Mouse (Mus musculus): ENCODE data around the gene Gm37240.

Gm37240 gene

DNA sequence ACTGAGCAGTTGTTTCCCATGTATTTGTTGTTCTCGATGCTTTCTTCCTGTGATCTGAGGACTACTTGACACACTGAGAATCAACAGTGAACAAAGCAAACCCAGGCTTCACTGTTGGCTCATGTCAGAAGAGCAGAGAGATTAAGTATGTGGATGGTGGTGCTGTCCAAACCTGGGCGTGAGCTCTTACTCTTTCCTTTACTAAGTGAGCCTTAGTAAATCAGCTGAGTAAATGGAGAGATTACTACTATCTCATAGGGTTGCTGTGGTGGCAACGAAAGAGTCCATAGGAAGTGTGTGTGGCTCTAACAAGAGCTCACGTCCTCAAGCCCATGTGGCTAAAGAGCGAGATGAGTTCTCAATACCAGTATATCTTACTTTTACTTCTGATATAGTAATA is 950.4 kb downstream of the Gm37240 start:
- no peak for DNase-seq

DNA sequence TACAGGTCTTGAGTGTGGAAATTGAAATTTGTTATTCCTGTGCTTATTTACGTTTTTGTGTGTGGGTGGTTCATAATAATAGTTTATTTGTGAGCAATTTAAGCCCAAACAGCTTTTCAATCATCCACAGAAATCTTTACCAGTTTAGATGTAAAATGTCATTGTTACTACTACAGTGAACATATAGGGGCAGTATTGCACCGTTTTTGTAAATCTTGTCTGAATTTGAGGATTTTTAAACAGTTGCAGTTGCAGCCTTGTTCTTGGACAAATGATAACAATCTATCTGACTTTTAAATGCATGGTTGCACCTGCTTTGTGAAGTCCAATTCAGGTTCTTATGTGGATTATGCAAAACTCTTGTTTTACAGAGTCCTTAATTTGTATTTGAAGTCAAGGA is 951.1 kb downstream of the Gm37240 start:
- DNase-seq = no peak

DNA sequence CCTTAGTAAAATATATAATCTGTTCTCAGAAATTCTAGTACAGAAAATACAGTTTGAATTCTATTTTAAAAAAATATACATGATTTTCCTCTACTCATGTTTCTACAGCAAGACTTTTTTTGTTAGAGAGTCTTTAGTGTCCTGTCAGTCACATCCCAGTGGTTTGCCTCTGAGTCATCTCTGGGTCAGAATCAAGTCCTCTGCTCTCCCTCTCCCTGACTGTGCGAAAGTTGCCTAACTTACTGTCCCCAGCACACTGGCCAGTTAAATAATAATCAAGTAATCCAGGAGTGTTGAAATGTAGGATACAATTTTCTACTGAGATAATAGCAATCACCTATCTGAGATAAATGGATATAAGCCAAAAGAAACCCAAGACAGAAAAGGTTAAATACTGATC is 951.6 kb downstream of the Gm37240 start:
- DNase-seq = no peak

DNA sequence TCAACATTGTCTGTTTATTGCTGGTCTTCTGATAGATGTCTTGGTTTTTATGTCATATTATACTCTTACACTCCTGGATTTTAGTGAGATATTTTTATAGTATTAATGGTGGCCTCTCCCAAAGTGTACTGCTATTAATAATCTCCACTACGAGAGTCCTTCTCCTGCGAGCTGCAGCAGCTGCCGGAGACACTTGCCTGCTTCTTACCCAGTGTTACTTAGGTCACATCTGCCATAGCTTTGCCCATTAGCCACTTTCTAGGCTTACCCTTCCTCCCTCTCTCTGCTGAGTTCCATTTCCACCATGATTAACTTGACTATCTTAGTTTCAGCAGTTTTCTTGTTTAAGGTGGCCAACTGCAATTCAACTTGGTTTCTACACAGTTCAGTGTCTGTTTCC is 956.6 kb downstream of the Gm37240 start:
- no peak for DNase-seq

DNA sequence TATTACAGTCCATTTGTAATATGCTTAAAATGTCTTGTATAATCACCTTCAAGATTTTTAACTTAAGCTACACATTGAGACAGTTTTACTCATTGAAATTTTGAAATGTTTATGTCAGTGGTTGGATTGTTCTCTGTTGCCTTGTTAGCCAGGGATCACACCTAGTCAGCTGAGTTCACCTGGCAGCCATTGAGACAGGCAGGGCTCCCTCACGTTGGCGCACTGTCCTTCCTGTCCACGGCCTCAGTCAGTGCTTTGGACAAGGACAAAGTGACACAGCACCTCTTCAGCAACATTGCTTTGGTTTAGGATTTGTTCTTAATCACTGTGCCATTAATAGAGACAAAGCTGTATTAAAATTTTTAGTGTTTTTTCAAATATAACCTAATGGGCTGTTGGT is 958.1 kb downstream of the Gm37240 start:
- DNase-seq = no peak

DNA sequence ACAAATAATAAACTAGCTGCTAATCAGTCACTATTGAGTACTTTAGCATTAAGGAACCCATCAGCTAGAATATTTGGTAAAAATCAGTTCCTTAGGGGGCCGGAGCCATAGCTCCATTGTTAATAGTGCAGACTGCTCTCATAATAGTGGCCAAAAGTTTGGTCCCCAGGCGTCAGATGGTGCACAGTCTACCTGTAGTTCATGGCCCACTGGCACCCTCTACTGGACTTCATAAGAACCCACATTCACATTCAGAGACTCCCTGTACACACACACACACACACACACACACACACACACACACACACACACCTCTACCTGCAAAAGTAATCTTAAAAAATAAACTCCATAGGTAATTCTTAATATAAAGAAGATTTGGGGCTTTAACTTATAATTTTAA is 959.4 kb downstream of the Gm37240 start:
- DNase-seq = no peak

DNA sequence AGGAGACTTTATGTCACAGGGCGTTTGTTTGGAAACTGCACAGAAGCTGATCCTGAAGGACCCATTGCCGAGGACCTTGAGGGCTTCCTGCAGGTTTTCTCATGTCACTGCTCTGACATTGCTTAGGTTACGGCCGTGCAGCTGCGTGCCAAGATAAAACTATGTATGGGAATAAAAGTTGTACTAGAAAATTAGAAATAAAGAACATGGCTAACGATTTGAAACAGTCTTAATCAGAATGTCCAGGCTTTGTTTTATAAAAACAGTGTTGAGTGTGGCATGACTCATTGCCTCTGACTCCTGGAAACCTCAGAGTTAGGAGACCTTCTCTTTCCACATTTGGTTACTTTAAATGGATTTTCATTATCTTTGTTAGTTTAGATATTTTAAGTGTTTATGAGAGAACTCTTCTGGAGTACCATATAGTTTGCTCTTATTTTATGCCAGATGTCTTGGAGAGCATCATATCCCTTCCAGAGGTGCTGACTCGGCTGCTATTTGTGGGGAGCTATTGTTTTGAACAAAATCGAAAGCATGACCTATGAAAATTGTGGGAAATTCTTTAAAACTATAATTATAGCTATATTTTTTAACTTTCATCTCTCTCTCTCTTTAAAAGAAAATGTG is 960.0 kb downstream of the Gm37240 start:
- no peak for DNase-seq

DNA sequence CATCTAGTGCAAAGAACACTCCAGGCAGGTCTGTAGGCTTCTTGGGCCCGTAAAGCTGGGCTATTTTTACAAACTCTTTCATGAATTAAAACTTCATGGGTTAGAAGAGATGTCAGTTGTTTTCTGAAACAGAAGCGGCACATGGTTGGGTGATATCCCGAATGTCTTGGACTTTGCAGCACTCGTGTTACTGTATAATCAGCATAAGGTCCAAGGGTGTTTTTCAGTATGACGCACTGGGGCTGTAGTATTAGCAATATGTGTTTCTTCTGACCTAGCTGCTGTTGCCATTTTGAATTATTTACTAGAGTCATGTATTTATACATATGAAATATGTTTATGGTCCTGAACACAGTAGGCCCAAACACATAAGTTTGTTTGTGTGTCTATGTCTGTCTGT is 961.2 kb downstream of the Gm37240 start:
- DNase-seq = no peak

DNA sequence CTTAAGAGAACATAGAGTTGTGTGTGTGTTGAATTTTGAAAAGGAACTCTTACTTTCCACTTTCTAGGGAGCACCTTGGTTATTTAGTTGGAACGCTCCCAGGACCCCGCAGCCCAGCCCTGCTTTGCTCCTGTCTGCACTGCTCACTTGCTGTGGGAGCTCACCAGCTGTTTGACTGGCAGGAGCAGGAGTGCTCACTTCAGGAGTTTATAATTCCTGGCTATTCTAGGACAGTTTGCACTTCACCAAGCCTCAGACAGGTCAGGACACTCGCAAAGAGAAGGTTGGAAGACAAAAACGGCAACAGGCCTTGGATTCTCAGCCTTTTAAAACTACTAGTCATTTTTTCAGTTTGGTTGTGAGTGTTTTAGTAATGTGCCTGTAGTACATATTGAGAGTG is 962.1 kb downstream of the Gm37240 start:
- DNase-seq = no peak

DNA sequence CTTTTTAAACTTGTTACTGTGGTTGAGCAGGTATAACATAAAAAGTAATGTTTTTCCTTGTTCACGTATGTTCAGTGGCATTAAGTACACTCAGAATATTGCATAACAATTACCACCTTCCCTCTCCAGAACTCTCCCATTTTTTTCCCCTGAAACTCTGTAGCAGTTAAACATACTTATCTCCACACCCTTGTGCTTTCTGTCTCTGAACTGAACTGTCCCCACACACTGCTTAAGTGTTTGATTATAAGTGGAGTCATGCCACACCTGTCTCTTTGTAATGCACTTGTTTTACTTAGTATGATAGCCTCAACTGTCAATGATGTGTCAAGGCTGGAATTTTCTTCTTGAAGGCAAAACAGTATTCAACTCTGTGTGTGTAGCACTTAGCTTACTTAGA is 963.6 kb downstream of the Gm37240 start:
- no peak for DNase-seq

DNA sequence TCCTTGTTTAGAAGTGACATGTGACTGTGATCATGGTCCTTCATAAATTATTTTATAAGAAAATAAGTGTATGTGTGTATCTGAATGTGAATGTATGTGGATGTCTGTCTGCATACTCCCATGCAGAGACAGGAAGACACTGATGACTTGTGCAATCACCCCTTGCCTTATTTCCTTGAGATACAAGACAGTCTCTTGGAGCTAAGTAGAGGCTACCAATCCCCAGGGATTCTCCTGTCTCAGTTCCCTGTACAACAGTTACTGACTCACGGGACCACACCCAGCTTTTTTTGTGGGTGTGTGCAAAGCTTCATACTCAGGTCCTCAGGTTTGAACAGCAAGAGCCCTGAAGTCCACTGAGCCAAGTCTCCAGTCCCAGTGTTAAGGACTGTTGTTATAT is 964.1 kb downstream of the Gm37240 start:
- DNase-seq = no peak

DNA sequence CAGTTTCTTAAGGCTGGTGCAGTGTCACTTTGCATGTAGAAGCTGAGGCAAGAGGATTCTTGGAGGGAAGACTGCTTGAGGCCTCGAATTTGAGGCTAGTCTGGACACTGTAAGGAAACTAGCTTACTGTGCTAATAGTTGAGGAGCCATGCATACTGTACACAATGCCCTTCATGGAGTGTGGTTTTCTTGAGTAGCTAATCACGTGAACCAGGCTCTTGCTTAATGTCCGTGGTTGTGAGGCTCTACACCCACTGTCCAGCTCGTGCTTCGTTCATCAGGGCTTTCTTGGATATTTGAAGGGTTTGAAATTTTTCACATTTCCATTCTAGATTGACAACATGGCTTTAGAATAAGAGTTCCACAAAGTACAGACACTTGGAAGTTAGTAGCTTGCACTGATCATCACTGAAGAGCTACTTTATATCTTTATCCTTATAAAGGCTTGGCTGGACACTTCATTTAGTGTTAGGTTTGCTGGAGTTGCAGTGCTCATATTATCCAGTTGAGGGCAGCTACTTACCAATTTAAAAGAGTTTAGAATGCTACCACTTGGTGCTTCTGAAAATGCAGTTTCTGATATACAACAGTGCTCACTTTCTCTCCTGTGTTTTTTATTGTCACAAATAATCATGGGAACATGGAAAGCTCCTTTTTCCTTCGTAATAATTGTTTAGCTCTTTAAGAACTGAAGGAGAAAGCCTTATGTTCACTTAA is 965.5 kb downstream of the Gm37240 start:
- DNase-seq = no peak

DNA sequence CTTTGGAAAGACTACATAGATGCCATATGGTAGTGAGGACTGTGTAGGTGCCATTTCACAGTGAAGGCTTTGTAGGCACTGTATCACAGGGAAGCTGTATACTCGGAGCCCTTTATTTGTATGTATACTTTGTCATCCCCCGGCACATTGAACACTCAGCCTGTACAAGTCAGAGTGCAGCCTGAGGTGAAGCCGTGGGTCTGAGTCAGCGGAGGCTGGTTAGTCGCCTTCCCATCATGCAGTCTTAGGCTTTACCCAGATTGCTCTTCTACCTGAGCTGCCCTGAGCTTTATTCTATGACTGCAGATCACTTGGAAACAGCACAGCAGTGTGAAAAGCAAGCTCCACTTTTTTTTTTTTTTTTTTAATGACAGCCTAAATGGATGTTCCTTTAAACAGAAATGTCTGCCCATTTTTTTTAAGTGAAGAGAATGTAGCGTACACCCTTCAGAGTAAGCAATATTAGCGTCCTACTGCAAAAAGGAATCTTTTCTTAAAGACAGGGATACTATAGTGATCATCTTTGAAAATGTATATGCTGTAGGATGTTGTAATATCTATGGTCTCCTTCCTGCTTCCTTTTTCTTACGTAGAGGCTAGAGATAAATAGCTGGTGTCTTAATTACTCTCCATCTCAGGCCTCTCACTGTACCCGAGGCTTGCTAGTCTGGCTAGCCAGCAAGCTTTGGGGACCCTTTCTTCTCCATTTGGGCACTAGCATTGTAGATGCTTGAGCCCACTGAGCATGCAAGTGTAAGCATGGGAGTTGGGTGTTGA is 969.2 kb downstream of the Gm37240 start:
- no peak for DNase-seq

DNA sequence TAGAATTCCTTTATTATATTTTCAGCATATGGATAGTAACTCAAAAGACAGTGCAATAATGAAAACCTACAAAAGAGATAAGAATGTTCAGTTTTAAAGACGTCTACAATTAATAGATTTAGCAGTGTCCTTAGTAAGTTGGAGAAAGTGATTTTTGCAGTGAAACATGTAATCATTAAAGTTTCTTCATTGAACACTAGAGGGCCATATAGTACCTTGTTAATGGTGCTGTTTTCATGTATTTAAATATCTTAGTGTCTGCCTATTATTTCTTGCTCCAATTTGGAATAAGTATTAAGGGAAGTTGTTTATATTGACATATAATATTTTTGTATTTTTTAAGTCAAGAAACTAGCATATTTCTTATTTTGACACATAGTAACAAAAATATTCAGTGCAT is 973.0 kb downstream of the Gm37240 start:
- DNase-seq = no peak

DNA sequence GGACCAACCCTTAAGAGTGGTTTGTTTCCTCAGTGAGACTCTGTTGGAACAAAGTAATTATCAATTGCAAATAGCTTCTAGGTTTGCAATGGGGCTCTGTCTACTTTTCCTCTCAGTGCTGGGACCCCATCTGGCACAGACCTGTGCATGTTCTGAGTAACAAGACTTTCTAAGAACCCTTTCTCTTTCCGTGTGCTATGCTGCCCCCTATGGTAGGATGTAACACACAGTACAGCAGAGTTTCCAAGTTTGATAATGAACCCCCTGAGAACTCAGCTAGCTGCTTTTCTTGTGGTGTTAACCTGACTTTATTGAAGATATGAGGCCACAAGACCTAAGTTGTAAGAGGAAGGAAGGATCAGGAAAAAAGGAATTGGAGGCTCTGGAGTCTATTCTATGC is 980.8 kb downstream of the Gm37240 start:
- DNase-seq = peak; percentile 11 to 21

DNA sequence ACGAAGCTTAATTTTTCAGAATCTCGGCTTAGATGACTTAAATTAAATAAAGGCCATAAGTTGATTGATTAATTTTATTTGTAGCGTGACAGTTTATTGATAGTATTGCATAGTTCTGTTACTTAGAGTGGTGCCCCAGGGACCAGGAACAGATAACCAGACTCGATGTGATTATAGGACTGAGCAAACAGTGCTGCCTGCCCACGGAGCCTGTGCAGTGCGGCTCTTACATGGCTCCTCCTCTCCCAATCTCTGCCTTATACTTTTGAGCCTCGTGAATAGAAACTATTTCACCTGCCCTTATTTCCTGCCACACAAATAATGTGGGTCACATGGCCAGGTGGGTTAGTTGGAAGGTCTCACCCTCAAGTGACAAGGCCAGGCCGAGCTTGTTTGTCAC is 989.4 kb downstream of the Gm37240 start:
- no peak for DNase-seq

DNA sequence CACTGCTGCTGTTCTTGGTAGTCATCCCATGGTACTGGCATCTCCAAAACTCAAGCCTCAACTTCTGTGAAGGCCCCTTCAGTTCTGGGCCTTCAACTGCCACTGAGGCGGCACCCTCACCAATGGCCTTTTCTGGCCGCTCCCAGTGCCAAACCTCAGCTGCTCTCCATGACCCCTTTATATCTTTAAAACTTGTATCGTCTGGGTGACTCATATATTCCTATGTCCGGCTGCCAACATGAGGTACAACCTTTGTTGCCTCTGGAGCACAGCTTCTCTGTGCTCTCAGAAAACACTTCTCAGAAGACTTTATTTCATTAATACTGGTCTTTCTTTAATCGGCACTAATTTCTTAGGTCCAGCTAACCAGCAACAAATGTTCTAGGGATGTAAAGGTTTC is 996.3 kb downstream of the Gm37240 start:
- DNase-seq = no peak

DNA sequence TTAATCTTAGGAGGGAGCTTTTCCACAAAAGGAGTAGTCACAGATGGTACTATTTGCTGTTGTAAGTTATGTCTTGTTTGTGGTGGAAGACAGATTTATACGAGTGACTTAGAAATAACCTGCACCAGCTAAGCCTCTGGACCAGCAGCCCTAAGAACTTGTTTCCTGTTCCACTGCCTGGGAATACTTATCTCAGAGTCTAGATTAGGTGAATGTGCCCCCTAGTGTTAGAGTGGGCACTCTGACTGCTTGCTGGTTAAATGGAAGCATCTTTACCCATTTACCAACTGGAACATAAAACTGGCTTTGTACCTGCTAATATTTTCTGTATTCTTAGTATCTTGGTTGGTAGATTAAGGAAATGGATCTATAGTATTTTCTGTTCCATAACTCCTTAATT is 997.7 kb downstream of the Gm37240 start:
- peak in 1 of 2 experiments; percentile 7 for DNase-seq

DNA sequence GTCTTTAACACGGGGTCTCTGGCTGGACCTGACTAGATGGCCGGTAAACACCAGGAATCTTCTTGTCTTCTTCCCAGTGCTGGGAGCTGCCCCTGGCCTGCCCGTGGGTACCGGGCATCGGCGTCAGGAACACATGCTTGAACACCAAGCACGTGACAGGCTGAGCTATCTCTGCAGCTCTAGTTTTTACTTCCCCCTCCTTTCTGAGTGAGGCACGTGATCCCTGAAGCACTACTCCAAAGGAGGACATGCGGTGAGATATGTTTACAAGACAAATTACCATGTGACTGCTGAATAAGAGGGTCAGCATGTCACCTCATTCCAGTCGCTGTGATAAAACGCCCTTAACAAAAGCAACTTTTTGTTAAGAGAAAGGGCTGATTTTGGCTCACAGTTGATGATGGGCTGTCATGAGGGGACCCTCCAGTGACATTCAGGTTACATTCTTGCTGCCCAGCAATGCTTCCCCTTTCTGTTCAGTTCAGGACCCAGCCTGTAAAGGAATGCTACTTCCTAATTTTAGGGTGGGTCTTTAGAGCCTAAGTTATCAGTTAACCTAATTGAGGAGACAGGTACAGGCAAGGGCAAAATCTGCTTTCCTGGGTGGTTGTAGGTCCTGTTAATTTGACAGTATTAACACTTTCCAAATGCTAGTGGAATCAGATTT is 1003.4 kb downstream of the Gm37240 start:
- peak; percentile 15 to 25 for DNase-seq

DNA sequence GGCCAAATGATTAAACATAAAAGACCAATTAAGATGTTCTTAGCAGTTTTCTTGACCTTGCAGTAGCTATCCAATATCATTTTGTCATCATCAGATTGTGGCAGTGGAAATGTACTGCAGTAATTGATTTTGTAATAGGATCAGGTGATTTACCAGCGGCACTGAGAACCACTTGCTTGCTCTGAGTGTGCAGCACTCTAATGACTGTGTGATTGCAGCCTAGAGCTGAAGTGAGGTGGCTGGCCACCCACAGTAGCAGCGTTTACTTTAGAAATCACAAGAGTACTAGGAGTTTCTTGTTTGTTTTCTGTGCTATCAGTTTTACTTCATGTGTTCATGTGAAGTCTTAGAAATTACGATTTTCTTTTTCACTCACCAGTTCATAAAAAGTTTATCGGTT is 1011.1 kb downstream of the Gm37240 start:
- DNase-seq = no peak

DNA sequence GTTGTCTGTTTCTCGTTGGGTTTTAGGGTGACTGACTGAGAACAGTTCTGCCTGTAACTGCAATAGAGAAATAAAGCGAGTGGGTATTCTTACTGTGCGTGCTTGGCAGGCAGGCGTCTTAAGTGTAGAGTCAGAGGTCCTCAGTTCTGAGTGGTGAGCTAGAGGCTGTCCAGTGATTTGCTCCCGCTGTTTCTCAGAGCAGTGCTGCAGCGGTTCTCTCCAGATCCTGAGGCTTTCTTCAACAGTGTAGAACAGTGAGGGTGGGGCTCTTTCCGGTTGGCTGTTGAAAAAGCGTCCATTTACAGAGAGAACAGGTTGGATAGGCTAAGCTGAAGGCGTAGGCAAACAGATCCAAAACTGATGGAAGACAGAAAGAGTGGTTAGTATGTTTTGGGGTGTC is 1012.0 kb downstream of the Gm37240 start:
- DNase-seq = no peak

DNA sequence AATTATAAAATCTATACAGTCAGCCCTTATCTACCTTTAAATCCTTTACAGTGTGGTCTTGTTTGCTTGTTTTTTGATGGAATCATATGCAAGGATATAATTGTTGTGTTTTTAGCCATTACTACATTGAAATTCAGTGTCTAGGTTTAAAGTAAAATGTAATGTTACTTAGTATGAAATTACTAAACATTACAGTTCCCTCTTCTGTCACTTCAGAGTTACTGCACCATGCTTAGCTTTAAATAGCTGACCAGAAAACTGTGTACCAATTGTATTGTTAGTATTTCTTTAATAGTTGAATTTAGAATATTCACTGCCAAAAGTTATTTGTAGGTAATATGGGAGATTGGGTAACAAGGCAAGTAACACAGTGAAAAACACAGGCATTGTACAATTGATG is 1017.2 kb downstream of the Gm37240 start:
- no peak for DNase-seq

DNA sequence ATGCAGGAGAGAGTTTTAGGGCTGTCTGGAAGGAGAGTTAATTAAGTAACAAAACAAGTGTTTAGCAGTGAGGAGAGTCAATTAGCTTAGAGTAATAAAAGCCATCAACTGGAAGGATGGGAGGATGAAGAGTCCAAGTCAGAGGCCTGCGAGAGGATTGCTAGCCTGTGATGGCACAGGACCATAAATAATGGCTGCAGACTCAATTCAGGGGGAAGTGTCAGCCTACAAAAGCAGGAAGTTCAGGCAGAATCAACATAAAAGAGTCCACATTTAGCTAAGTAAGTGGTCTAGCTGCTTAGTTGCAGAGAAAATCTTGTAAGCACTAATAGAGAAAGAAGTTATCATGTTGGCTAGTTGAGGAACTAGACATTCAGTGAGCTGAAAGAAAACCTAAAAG is 1019.3 kb downstream of the Gm37240 start:
- DNase-seq = no peak

All from thymus, postnatal 36 days (tissue).